Mouse (Mus musculus) Patski (cell line): Measurements from ENCODE around the gene Tceal6. TPM values are rescaled to one million over a fixed set of nuclear protein-coding genes. Genes with fewer than 3 reads are reported as not detected.
"Not testable (repeated sequence)": the region's sequence is repeated elsewhere in the genome, so short reads cannot be mapped to it uniquely, and the experiment has no call there.

ENCODE experiments used
- ATAC-seq: fragments of 100-300 bp; one replicate; pipeline ENCODE4 v1.8.0; 2021
- CTCF ChIA-PET: fragments of 350-600 bp; sonication (Branson Sonifier 250); formaldehyde crosslinking; loops from one replicate; lab custom pipeline; 2022; ENCODE audit warnings: inconsistent platforms; lab: Charles Lee
- POLR2A ChIA-PET: fragments of 350-600 bp; sonication (Branson Sonifier 250); formaldehyde crosslinking; loops from one replicate; lab custom pipeline; 2022; ENCODE audit warnings: antibody characterized with exemption, inconsistent platforms; lab: Charles Lee
- DNase-seq: peaks from one replicate; pipeline ENCODE4 v3.0.0-alpha.2; 2011; ENCODE audit warnings: low read depth, low spot score
- H3K27me3 ChIP-seq: fragments of 371-371 bp; one replicate; pipeline ENCODE4 v1.5.1; 2021
- CTCF ChIP-seq: fragments of 100-300 bp; IDR thresholded peaks from one replicate; pipeline ENCODE4 v1.5.1; 2021
- in situ Hi-C: fragments of 300-500 bp; cut with MboI; formaldehyde crosslinking; loops from 3 replicates; pipeline ENCODE4 v1.11.1; 2018; ENCODE audit warnings: low pct_unique_long_range_greater_than_20kb, mixed read lengths
- polyA plus RNA-seq: library from polyadenylated mRNA; unstranded; gene quantifications from one replicate; pipeline ENCODE4 v1.2.3, GENCODE M21; 2021

Gene Tceal6
- not detected for polyA plus RNA-seq

GRCm38 (mm10) chrX:135210436-135211221 lies at the start of gene Tceal6:
Gene Tceal6, minus strand, starts transcription at chrX:135210687.
- POLR2A ChIA-PET, result no interaction called here
- DNase-seq (no peak), ATAC-seq (no peak)
- CTCF ChIA-PET, result no interaction called here
- no peak for TF ChIP-seq CTCF
- H3K27me3 ChIP-seq, result peaks cover 18% of the 10 kb centered on the region
- in situ Hi-C loops, result no loop called here

GRCm38 (mm10) chrX:135209773-135210435 lies 583 bp downstream of the Tceal6 start:
- CTCF ChIA-PET, DNase-seq, ATAC-seq, POLR2A ChIA-PET, in situ Hi-C loops: not testable (repeated sequence)
- peaks cover 18% of the 10 kb centered on the region for H3K27me3 ChIP-seq

- ATAC-seq, result not testable (repeated sequence)
Measured at GRCm38 (mm10) chrX:135189924-135190323, 20.6 kb downstream of the Tceal6 start.

GRCm38 (mm10) chrX:135188661-135189060 lies 21.8 kb downstream of the Tceal6 start:
- CTCF ChIA-PET, H3K27me3 ChIP-seq, DNase-seq, ATAC-seq, POLR2A ChIA-PET, in situ Hi-C loops: not testable (repeated sequence)

More at GRCm38 (mm10) chrX:135189924-135190323, 20.6 kb downstream of the Tceal6 start:
- DNase-seq, H3K27me3 ChIP-seq, in situ Hi-C loops, POLR2A ChIA-PET, CTCF ChIA-PET: not testable (repeated sequence)

- ATAC-seq, CTCF ChIA-PET, DNase-seq, POLR2A ChIA-PET, in situ Hi-C loops, H3K27me3 ChIP-seq: not testable (repeated sequence)
Measured at GRCm38 (mm10) chrX:135177532-135177931, 33.0 kb downstream of the Tceal6 start, which contains the start of gene Gm15023. Gene Gm15023, minus strand, starts transcription at chrX:135177632.

Other genes with a start within 250 kb of the Tceal6 start
- not detected for gene Nxf2, start 245.9 kb downstream of the Tceal6 start, polyA plus RNA-seq
- gene Zmat1, start 201.5 kb downstream of the Tceal6 start, polyA plus RNA-seq, result 8.2 TPM
- not detected for gene Gm15023, start 33.1 kb downstream of the Tceal6 start, polyA plus RNA-seq
- not detected for gene Pramel3, start 91.6 kb upstream of the Tceal6 start, polyA plus RNA-seq
- not detected for gene Gm5128, start 162.6 kb upstream of the Tceal6 start, polyA plus RNA-seq
- gene Gm7903, start 223.1 kb upstream of the Tceal6 start, polyA plus RNA-seq, result not detected